Mouse (Mus musculus) liver, embryonic 14 days (tissue): ENCODE data around the gene Vstm2b. TPM values are rescaled to one million over a fixed set of nuclear protein-coding genes. Genes with fewer than 3 reads are reported as not detected.

Experiments
- polyA plus RNA-seq: library from polyadenylated mRNA; depleted of rRNA; stranded (reverse); fragments of >200 nt; gene quantifications from 2 replicates; pipeline ENCODE4 v1.2.3, GENCODE M21; 2012; rRNA removed

The Vstm2b gene
- 0.08 and 0.09 TPM in 2 replicates for polyA plus RNA-seq

DNA sequence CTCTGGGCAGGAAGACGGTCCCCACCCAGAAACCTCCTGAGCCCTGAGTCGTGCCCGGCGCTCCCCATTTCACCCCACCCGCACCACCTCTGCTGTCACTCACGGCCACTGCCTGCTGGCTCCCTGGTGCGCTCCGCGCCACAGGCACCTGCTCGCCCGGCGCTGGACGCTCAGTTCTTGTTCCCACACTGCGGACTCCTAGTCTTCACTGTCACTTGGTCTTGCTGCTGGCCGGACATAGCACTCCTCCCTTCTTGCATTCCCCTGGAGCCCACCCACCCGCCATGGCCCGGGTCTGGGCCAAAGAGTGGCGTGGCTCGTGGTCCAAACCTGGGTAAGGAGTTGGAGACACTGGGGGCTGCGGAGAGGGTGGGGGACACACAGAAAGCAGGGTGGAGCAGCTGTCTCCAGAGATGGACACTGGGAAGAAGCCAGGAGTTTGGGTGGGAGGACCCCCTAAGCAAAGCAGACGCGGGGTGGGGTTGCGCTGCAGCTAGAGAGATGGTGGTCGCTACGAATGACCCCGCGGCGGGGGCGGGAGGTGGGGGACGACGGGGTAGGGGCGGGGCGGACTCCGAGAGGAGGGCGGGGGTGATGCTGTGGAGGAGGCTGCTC is at the start of gene Vstm2b:
Gene Vstm2b (plus strand): TSS at position 233 of the 615 bp plus-strand sequence.

Other genes with a start within 250 kb of the Vstm2b start
- gene 4930433I11Rik, start 89.2 kb downstream of the Vstm2b start, polyA plus RNA-seq, result not detected in 2 replicates
- not detected in 2 replicates for gene Gm4884, start 134.4 kb downstream of the Vstm2b start, polyA plus RNA-seq